Mouse (Mus musculus) erythroblast, embryonic 14.5 days (primary cell): ENCODE results near the gene Hhex. TPM values are rescaled to one million over a fixed set of nuclear protein-coding genes. Genes with fewer than 3 reads are reported as not detected.

Experiments used
- H3K27me3 ChIP-seq: 2 replicates; pipeline ENCODE4 v1.6.1; 2012; ENCODE audit warnings: inconsistent platforms; ENCODE audit not compliant: control insufficient read depth
- H3K36me3 ChIP-seq: 2 replicates; pipeline ENCODE4 v1.6.1; 2012; ENCODE audit warnings: mild to moderate bottlenecking, inconsistent platforms; ENCODE audit not compliant: control insufficient read depth
- H3K4me1 ChIP-seq: 2 replicates; pipeline ENCODE4 v1.6.1; 2012; ENCODE audit warnings: inconsistent platforms; ENCODE audit not compliant: control insufficient read depth
- H3K4me3 ChIP-seq: replicated peaks from 2 replicates; pipeline ENCODE3; 2012; ENCODE audit warnings: moderate library complexity, mild to moderate bottlenecking, inconsistent platforms
- H3K9me3 ChIP-seq: 2 replicates; pipeline ENCODE4 v1.6.1; 2012; ENCODE audit warnings: low read length, inconsistent platforms, mixed read lengths; ENCODE audit not compliant: control insufficient read depth
- GATA1 ChIP-seq: IDR thresholded peaks from 2 replicates; pipeline ENCODE4 v1.6.1; 2012; ENCODE audit warnings: low read length, inconsistent platforms, mixed read lengths
- TAL1 ChIP-seq: IDR thresholded peaks from 3 replicates; pipeline ENCODE4 v1.6.1; 2012; ENCODE audit warnings: low read length, inconsistent platforms, mixed read lengths
- polyA plus RNA-seq: library from polyadenylated mRNA; stranded (reverse); fragments of >175 nt; gene quantifications from 2 replicates; pipeline ENCODE4 v1.2.3, GENCODE M21; 2012

Gene Hhex
- polyA plus RNA-seq = 0.22 and 0.34 TPM in 2 replicates

DNA sequence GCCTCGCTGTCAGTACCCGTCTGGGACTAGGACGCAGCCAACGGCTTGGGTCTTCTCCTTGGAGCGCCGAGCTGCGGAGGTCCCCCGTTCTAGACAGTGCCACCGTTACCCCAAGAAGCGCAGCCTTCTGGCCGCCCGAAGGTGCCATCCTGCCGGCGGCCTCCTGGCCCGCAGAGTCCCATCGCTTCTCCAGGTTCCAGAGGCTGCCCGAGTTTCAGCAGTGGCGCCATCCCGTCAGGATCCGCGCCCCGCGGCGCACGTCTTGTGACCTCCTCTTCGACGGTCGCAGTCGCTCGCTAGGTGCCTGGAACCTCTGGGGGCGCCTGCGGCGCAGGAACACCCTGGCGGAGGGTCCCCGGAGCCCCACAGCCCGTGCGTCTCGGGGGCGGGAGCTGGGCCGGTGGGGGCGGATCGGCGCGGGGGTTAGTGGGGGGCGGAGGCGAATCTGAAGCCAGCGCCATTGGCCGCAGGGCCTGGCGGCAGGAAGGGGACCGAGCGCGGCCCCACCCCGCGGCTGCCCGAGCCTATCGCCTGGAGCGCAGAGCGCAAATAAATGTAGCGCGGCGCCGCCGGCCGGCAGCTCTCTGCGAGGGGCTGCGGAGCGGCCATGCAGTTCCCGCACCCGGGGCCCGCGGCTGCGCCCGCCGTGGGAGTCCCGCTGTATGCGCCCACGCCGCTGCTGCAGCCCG is at the start of gene Hhex:
TSS of gene Hhex (plus strand) at position 548 of the 689 bp plus-strand sequence.
- no peaks in the 10 kb centered on the region for H3K36me3 ChIP-seq
- H3K4me3 ChIP-seq = peak within 1 kb of the TSS; percentile 63

DNA sequence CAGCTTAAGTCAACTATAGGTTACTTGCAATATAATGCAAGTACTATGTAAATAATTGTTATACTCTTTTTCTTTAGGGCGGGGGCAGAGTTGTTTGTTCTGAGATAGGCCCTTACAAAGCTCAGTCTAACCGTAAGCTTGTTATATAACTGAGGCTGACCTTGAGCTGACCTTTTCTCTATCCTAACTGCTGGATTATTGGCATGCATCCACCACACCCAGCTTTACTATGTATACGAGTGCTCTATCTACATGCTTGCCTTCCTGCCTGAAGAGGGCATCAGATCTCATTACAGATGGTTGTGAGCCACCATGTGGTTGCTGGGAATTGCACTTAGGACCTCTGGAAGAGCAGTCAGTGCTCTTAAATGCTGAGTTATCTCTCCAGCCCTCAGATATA is 48.5 kb upstream of the Hhex start:
- TF ChIP-seq TAL1 (no peak), GATA1 (no peak)
- H3K9me3 ChIP-seq = no peaks in the 10 kb centered on the region
- peaks cover 98% of the 10 kb centered on the region for H3K36me3 ChIP-seq
- no peak overlapping the region for H3K4me3 ChIP-seq
- H3K27me3 ChIP-seq = no peaks in the 10 kb centered on the region
- H3K4me1 ChIP-seq = peaks cover 11% of the 10 kb centered on the region

More for the DNA sequence above, at the start of gene Hhex:
- TF ChIP-seq TAL1 = no peak
- Histone ChIP-seq H3K4me1 (peaks cover 19% of the 10 kb centered on the region), H3K9me3 (peaks cover 13% of the 10 kb centered on the region; the same call in 1 of the 2 replicates), H3K27me3 (peaks cover 84% of the 10 kb centered on the region)

DNA sequence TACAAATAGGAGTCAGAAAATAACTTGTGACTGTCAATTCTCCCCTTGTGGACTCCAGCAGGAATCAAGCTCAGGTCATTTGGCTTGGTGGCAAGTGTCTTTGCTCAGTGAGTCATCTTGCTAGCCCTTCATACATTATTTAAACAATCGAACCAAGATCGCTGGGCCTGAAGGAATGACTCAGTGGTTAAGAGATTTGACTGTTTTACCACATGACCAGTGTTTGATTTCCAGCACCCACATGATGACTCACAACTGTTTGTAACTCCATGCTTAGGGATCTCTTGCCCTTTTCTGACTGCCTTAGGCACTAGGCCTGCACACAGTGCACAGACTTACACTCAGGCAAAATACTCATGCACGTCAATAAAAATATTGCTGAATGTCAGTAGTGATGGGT is 42.7 kb upstream of the Hhex start:
- TF ChIP-seq TAL1 (no peak), GATA1 (no peak)
- H3K4me1 ChIP-seq = peaks cover 3% of the 10 kb centered on the region
- H3K9me3 ChIP-seq = no peaks in the 10 kb centered on the region
- H3K4me3 ChIP-seq = no peak overlapping the region
- H3K27me3 ChIP-seq = no peaks in the 10 kb centered on the region
- peaks cover 99% of the 10 kb centered on the region for H3K36me3 ChIP-seq

DNA sequence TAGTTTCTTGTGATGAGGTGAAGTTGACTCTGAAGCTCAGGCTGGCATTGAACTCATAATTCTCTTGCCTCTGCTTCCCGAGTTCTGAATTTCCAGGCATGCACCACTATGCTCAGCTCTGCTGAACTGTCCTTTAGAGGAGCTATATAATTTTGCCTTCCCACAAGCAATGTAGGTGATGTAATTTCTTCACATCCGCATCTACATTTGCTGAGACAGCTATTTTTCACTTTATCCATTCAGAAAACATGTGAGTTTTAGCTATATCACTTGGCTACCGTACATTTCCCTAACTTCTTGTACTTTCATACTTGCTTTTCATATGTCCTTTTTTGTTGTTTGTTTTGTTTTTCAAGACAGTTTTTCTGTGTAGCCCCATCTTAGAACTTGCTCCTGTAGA is 38.3 kb upstream of the Hhex start:
- Histone ChIP-seq H3K4me3 (no peak overlapping the region), H3K27me3 (no peaks in the 10 kb centered on the region), H3K4me1 (peaks cover 3% of the 10 kb centered on the region), H3K9me3 (no peaks in the 10 kb centered on the region), H3K36me3 (peaks cover 100% of the 10 kb centered on the region)
- no peak for TF ChIP-seq TAL1
- TF ChIP-seq GATA1 = no peak

DNA sequence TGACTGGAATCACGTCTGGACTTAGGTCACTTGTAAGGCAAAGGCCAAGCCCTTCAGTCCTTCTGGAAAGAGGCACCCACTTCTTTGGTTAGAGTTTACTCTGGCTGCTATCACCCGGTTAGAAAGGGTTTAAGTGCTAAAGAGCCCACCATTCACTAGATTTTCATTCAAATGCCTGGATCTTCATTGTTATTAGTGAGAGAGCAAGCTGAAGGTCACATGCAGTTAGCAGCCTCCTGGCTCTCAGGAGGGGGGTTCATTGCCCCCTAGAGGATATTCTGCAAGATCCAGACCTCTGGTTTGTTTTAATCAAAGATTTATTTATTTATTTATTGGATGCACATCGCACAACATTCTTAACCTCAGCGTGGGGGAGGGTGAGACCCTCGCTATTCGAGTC is 33.7 kb upstream of the Hhex start:
- no peak for TF ChIP-seq GATA1
- no peak for TF ChIP-seq TAL1
- Histone ChIP-seq H3K4me3 (no peak overlapping the region), H3K27me3 (no peaks in the 10 kb centered on the region), H3K9me3 (no peaks in the 10 kb centered on the region), H3K36me3 (peaks cover 100% of the 10 kb centered on the region), H3K4me1 (no peaks in the 10 kb centered on the region)

DNA sequence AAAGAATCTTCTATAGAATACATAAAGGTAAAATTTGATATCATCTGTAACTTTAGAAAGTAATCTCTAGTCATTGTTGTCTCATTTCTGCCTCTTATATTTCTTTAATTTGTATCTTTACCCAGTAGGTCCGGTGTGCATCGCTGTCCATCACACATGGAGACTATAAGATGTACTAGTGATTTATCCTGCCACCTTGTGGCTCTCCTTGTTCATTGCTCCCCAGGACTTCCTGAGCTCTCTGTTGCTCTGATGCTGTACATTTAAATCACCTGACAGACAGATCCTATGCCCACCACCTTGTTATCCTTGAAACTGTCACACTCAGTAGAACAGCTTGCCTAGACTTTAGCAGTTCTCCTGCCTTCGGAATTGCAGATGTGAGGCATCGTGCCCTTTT is 16.3 kb upstream of the Hhex start:
- H3K36me3 ChIP-seq = peaks cover 98% of the 10 kb centered on the region
- no peaks in the 10 kb centered on the region for H3K9me3 ChIP-seq
- TF ChIP-seq GATA1 (no peak), TAL1 (no peak)
- no peaks in the 10 kb centered on the region for H3K27me3 ChIP-seq
- H3K4me3 ChIP-seq = no peak overlapping the region
- no peaks in the 10 kb centered on the region for H3K4me1 ChIP-seq

DNA sequence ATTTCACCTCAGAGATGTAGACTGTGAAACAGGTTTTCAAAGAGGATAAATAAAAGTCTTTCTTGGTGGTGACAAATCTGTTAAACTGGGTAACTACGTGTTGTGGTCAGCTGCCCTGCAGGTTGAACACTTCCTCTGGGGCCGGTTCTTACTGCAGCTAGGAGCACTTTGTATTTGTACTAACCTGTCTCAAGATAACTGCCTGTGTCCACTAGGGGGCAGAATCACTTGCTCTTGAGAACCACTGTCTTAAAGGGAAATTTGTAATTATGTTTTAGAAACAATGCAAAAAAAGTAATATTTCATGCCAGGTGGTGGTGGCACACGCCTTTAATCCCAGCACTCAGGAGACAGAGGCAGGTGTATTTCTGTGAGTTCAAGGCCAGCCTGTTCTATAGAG is 15.0 kb upstream of the Hhex start:
- Histone ChIP-seq H3K4me3 (no peak overlapping the region), H3K9me3 (no peaks in the 10 kb centered on the region), H3K36me3 (peaks cover 94% of the 10 kb centered on the region), H3K27me3 (no peaks in the 10 kb centered on the region), H3K4me1 (no peaks in the 10 kb centered on the region)
- TF ChIP-seq GATA1 (no peak), TAL1 (no peak)

DNA sequence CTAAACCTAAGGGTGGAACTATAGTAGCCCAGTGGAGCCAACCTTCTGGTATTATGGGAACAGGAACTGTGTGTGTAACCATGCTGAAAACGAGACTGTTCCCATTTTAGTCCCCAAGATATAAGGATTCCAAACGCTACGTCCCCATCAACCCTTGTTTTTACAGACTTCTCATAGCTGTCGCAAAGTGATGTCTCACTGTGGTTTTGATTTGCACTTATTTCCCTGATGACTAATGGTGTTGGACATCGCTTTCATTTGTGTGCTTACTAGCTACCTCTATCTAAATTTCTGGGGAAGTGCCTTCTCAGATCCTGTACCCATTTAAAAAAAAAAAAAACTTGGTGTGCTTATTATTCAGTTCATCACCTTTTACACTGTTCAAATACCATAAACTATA is 6.0 kb upstream of the Hhex start:
- no peak overlapping the region for H3K4me3 ChIP-seq
- H3K27me3 ChIP-seq = peaks cover 53% of the 10 kb centered on the region
- TF ChIP-seq TAL1 (no peak), GATA1 (no peak)
- peaks cover 10% of the 10 kb centered on the region for H3K36me3 ChIP-seq
- no peaks in the 10 kb centered on the region; the same call in 1 of the 2 replicates for H3K9me3 ChIP-seq
- no peaks in the 10 kb centered on the region for H3K4me1 ChIP-seq

DNA sequence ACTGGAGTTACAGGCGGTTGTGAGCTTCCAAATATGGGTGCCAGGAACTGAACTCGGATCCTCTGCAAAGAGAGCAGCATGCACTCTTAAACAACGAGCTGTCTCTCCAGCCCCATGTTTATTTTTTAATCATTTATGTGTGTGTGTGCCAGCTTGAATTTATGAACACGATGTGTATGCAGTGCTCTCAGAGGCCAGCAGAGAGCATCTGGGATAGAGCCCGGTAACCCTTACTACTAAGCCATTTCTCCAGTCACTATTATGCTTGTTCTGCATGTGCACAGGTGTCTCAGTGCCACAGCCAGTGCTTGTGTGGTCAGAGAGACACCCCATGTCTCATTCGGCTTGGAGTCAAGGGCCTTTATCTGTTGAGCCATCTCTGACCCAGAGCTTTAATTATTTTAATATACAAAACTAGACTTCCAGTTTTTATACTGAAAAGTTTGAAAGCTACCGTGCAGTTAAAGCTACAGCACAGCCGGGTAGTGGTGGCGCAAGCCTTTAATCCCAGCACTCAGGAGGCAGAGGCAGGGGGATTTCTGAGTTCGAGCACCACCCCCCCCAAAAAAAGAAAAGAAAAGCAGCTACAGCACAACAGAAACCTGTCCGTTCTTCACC is 3.4 kb upstream of the Hhex start:
- Histone ChIP-seq H3K27me3 (peaks cover 80% of the 10 kb centered on the region), H3K36me3 (no peaks in the 10 kb centered on the region)
- TF ChIP-seq TAL1 (no peak), GATA1 (no peak)

More for the DNA sequence above, 3.4 kb upstream of the Hhex start:
- H3K9me3 ChIP-seq = peaks cover 10% of the 10 kb centered on the region; the same call in 1 of the 2 replicates
- H3K4me3 ChIP-seq = no peak overlapping the region
- peaks cover 19% of the 10 kb centered on the region for H3K4me1 ChIP-seq
